Mouse (Mus musculus) B cell, adult 2 months (primary cell): ENCODE measurements at regions not wholly inside any gene's neighbourhood (a gene's known extent, or its start where the extent isn't known, plus 50 kb on each side); places are given as distances from the start of the nearest gene placed in this dataset.
"Not testable (repeated sequence)": the region's sequence is repeated elsewhere in the genome, so short reads cannot be mapped to it uniquely, and the experiment has no call there.

Source experiments
- DNase-seq, 2 experiments: peaks; one replicate each; pipeline ENCODE4 v3.0.0; 2022

DNA sequence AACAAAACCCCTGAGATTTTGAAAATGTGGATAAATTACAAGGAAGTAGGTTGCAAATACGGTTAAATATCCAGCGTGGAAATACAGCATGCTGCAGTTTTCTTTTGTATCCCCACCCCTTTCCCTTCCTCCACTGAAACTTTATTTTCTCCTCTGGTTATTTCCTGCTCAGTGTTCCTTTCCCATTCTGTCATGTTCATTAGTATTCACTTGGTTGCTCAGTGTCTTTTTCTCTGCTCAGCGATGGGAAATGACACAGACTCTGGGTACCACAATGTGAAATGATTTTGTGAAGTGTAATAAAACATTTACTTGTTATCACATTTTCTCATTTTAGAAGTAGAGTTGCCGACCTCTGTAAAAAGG is 169.6 kb upstream of the Col8a1 start:
- no peak for DNase-seq

DNA sequence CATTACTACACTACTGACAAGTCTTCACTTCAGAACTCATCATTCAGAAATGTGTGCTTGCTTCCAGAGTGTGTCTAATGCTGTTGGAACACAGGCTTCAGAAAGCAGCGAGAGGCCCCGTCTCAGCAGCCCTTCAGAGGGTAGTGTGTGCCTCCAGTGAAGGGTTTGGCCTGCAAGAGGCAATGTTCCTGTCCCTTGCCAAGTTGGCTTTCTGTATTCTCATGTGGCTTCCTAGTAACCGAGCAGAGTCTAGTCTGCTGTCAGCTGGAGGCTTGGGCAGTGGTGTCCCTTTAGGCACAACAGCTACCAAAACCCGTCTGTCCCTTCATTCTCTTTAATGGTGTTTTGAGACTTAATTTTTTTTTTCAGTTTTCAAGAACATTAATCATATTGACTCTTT is 173.3 kb upstream of the Col8a1 start:
- DNase-seq, result no peak

- no peak for DNase-seq
Measured at GRCm38 (mm10) chr16:57928301-57928700, 173.8 kb upstream of the Col8a1 start.

GRCm38 (mm10) chr16:57929151-57929764 is 174.7 kb upstream of the Col8a1 start:
- no peak for DNase-seq

GRCm38 (mm10) chr16:57945404-57945803 is 190.9 kb upstream of the Col8a1 start:
- no peak for DNase-seq

DNA sequence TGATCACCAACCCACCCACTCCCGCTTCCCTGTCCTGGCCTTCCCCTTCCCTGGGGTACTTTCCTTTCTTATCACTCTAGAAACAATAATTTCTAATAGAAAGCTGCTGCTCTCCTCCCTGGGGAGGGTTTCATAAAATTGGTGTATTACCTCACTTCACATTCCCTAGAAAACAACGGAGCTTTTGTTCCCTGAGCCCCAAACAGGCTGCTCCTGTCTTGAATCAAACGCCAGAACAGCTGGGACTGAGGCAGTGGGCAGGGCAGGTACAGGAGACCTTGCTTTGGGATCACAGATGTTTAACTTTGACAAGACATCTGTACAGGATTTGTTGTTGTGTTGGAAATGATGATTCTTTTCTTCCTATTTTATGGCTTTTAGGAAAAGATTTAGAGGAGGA is 192.8 kb upstream of the Col8a1 start:
- DNase-seq, result no peak

GRCm38 (mm10) chr16:57949680-57950079 is 195.1 kb upstream of the Col8a1 start:
- no peak for DNase-seq

- DNase-seq, result no peak
Measured at GRCm38 (mm10) chr16:57970956-57971355, 216.4 kb upstream of the Col8a1 start.

- no peak for DNase-seq
Measured at GRCm38 (mm10) chr16:57984111-57984510, 229.6 kb upstream of the Col8a1 start.

GRCm38 (mm10) chr16:58005740-58006139 is 251.2 kb upstream of the Col8a1 start:
- DNase-seq, result no peak

DNA sequence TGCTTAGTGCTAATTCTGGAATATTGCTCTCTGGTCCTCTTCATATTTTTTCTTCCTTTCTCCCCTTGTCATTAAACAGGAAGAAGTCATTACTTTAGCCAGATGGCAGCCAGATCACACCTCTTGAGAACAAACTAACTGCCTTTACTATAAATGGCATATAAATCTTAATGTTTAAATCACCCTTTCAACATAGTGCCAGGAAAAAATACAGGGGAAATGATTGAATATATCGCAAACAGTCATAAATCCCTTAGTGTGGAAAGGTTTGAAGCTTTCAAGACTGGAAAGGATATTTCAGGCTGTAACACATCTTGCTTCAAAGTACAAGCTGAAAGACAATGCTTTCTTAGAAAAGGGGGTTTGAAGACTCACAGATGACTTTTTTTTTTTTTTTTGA is 259.0 kb upstream of the Col8a1 start:
- DNase-seq, result no peak

DNA sequence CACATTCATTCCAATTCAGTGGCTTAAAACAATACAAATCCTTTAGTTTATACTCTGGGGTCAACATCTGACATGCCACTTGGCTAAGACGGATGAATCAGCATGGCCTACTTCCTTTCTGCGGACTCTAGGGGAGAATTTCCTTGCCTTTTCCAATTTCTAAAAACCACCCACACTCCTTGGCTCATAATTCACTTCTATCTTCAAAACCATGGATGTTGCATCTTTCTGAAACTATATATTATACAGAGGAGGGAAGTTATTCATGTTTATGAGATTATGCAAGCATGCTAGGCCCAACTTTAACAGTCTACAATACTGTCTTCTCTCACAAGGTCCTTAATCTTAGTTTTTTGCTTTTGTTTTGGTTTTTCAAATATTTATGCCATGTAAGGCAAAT is 273.0 kb upstream of the Col8a1 start:
- DNase-seq, result no peak

DNA sequence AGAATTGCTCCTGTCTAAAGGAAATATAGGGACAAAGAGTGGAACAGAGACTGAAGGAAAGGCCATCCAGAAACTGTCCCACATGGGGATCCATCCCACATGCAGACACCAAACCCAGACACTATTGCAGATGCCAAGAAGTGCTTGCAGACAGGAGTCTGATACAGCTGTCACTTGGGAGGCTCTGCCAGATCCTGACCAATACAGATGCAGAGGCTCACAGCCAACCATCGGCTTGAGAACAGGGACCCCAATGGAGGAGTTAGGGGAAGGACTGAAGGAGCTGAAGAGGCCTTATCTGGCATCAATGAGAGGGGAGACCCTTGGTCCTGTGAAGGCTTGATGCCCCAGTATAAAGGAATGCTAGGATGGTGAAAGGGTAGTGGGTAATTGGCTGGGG is 274.0 kb upstream of the Col8a1 start:
- not testable (repeated sequence) for DNase-seq

GRCm38 (mm10) chr16:58029674-58030073 is 275.1 kb upstream of the Col8a1 start:
- DNase-seq, result no peak

DNA sequence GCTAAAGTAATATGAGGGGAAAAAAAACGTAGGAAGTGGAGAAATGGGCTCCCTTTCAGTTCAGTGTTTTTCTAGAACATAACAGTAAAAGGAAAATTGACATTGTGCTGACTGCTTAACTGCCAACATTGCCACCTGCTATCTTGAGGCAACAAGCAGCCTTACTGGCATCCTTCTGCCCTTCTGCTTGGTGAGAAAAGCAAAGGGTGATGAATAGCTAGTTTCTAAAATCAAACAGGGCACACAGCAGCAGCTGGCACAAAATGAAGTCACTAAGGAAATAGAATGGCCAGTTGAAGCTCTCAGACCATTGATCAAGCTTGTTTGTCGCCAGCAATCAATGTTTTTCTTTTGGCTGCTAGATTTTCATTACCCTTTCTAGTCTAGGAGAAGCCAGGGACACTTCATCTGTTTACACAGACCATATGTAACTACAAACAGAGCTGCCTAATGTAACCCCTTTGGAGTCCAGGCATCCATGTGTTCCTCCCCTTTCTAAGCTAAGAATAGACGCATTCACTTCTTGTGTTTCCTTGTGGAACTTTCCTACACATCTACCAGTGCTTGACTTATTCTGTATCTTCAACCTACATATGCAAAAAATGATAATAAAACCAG is 314.2 kb upstream of the Col8a1 start:
- no peak for DNase-seq

GRCm38 (mm10) chr16:58072441-58072840 is 317.9 kb upstream of the Col8a1 start:
- no peak for DNase-seq

- DNase-seq, result no peak
Measured at GRCm38 (mm10) chr16:58100351-58100750, 307.9 kb upstream of the Dcbld2 start.

DNA sequence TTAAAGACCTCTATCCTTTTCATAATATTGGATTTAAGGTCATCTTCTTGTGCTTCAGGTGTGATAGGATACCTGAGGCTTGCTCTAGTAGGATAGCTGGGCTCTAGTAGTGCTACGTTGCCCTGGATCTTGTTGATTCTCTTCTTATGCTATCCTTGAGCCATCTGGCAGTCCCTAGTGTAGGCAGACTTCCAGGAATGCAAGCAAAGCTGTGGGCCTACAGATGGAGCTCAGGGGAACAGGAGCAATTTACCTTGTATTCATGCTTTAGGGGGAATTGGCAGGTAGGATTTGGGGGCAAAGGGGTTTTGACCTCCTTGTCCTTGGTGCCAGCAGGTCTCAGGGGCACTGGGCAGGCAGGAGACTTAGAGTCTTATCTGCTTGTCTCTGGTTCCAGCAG is 297.8 kb upstream of the Dcbld2 start:
- no peak for DNase-seq

DNA sequence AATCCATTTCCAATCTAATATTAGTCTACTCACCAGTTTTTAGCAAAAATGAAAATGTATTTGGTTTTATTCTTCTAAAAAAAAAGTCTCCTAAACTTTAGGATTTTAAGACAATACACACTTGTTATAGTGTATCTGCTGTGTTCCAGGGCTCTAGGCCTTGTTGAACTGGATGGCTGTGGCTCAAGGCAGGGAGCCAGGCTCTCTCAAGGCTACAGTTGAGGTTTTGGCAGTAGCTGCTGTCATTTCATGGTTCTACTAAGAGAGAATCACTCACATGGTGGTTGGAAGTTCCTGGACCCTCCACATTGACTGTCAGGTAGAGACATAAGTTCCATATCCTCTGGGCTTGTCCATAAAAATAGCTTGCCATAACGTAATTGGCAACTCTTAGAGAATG is 282.2 kb upstream of the Dcbld2 start:
- no peak for DNase-seq

GRCm38 (mm10) chr16:58136144-58136905 is 271.9 kb upstream of the Dcbld2 start:
- no peak for DNase-seq

DNA sequence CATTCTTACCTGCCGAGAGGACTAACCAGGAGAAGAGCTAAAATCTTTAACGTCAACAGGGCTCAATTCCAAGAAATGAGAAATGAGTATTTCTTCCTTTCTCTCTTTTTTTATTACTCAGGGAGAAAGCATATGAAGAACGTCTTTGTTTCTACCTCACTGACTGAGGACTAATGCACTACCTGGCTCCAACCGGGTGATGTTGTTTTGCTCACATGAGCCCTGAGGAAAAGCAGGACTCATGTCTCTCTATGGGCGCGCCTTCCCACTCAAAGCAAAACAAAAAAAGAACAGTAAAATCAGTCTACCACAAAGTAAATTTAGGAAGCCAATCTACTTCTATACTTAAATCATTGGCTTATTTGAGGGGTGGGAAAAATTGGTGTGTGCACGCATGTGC is 271.3 kb upstream of the Dcbld2 start:
- DNase-seq, result no peak

DNA sequence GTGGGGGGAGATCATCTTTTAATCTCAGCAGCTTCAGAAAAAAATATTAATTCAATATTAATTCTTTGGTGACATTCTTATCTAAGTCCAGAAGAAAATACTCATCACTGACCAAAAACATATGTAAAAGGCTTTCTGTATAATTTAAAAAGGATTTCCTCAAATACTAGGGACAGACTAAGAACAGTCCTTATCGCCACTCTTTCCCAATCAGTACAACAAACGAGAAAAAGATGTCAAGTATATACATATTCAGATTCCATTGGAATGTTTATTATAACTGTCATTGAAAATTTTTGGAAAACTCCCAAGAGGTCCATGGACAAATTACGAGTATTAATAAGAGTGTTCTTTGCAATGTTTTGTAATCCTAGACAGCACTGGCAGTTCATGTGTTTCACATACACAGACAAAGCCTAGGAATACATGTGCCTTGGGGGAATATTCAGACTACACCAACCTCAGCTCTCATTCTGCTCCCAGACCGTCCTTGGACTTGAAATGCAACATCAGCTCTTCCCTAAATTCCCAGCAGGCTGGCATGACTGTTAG is 270.4 kb upstream of the Dcbld2 start:
- no peak for DNase-seq

DNA sequence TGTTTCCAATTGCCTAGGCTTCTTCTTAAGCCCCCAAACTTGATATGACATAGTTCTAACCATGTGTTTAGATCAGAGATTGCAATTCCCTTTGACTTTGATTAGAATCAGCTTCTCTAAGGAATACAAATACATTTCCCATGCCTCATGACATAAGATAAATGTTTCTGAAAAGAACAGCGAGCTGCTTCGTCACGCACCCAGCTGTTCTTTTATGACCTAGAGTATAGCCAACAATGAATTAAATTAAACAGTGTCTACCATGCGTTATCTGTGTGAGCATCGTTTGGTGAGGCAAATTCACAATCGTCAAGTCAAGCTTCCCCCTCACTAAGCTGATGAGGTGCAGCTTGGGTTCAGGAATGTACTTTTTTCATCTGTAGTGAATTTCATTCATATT is 261.8 kb upstream of the Dcbld2 start:
- no peak for DNase-seq

DNA sequence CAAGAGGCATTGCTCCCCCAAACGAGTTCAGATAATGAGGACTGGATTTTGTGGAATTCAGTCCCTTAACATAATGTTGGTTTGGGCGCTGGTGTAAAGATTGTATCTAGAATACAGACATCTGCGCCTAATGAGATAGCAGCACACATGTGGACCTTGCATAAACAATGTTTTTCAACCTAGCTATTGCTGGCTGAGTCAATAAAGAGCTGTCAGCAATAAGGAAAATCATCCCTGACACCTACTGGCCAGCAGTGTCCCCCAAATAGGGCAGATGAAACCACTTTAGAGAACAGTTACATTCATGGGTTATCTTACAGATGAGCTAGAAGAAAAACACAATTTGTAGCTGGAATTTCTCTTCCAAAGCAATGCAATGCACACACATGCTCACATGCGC is 252.7 kb upstream of the Dcbld2 start:
- DNase-seq, result no peak
